Mouse (Mus musculus): ENCODE data around the gene Crocc2.

The Crocc2 gene

GRCm38 (mm10) chr1:93168295-93168775 is at the start of gene Crocc2:
Gene Crocc2 (plus strand): TSS chr1:93168725.
- no peak for DNase-seq

GRCm38 (mm10) chr1:93118816-93119215 is 49.7 kb upstream of the Crocc2 start:
- DNase-seq = no peak

- DNase-seq = no peak
Measured at GRCm38 (mm10) chr1:93123179-93123854, 45.2 kb upstream of the Crocc2 start.

GRCm38 (mm10) chr1:93124066-93124465 is 44.5 kb upstream of the Crocc2 start:
- DNase-seq = no peak

- no peak for DNase-seq
Measured at GRCm38 (mm10) chr1:93125256-93125655, 43.3 kb upstream of the Crocc2 start.

- no peak for DNase-seq
Measured at GRCm38 (mm10) chr1:93128209-93128608, 40.3 kb upstream of the Crocc2 start.

GRCm38 (mm10) chr1:93128710-93129349 is 39.7 kb upstream of the Crocc2 start:
- peak; percentile 31 for DNase-seq

- peak; percentile 19 for DNase-seq
Measured at GRCm38 (mm10) chr1:93130242-93130983, 38.1 kb upstream of the Crocc2 start.

GRCm38 (mm10) chr1:93132676-93133075 is 35.8 kb upstream of the Crocc2 start:
- DNase-seq = no peak

- no peak for DNase-seq
Measured at GRCm38 (mm10) chr1:93135036-93135526, 33.4 kb upstream of the Crocc2 start, which contains the start of gene Agxt. Gene Agxt (plus strand): TSS chr1:93135240.

- peak; percentile 71 for DNase-seq
Measured at GRCm38 (mm10) chr1:93138534-93138933, 30.0 kb upstream of the Crocc2 start.

GRCm38 (mm10) chr1:93139713-93140112 is 28.8 kb upstream of the Crocc2 start:
- no peak for DNase-seq

- no peak for DNase-seq
Measured at GRCm38 (mm10) chr1:93142871-93143270, 25.7 kb upstream of the Crocc2 start.

GRCm38 (mm10) chr1:93144176-93144575 is 24.3 kb upstream of the Crocc2 start:
- DNase-seq = no peak

GRCm38 (mm10) chr1:93150907-93151661 is 17.4 kb upstream of the Crocc2 start:
- no peak for DNase-seq

GRCm38 (mm10) chr1:93157566-93157965 is 11.0 kb upstream of the Crocc2 start:
- DNase-seq = peak; percentile 60

GRCm38 (mm10) chr1:93158916-93159315 is 9.6 kb upstream of the Crocc2 start:
- peak; percentile 20 for DNase-seq

- DNase-seq = peak; percentile 24
Measured at GRCm38 (mm10) chr1:93159566-93160500, 8.7 kb upstream of the Crocc2 start.

GRCm38 (mm10) chr1:93160501-93161133 is 7.9 kb upstream of the Crocc2 start, which contains the start of gene 2310007B03Rik:
Gene 2310007B03Rik (minus strand): TSS chr1:93160948.
- DNase-seq = peak; percentile 74

GRCm38 (mm10) chr1:93161350-93161749 is 7.2 kb upstream of the Crocc2 start:
- no peak for DNase-seq

GRCm38 (mm10) chr1:93161921-93162320 is 6.6 kb upstream of the Crocc2 start:
- no peak for DNase-seq

Measured in kidney, adult 11 months (tissue).